Mouse (Mus musculus) left cerebral cortex, postnatal 14 days (tissue): Measurements from ENCODE around the gene Cers1. TPM values are rescaled to one million over a fixed set of nuclear protein-coding genes. Genes with fewer than 3 reads are reported as not detected.

Experiments used
- DNase-seq, 2 experiments: peaks; one replicate each; pipeline ENCODE4 v3.0.0; 2021 to 2022; ENCODE audit warnings: low spot score in 2 of 2, mixed read lengths in 1 of 2
- intact Hi-C: fragments of 180-260 bp; cut with DNase I; formaldehyde crosslinking; loops from one replicate; pipeline ENCODE4 v1.15.1; 2025
- long read RNA-seq, 2 experiments: library from polyadenylated mRNA; stranded (forward); transcript quantifications; one replicate each; pipeline ENCODE4 v2.0.0; 2021
- total RNA-seq, 2 experiments: library from RNA; stranded (reverse); gene quantifications; 2 replicates each; pipeline ENCODE4 v1.2.3; 2021

The Cers1 gene
- total RNA-seq, result 100 to 1,000 TPM; 118 to 126 TPM
- long read RNA-seq, experiment 1, transcript Cers1-203 (8 exons, 2,728 nt), result major isoform, 299 of 340 reads
- long read RNA-seq, experiment 1, partial matches to known transcripts, result 12 of 340 reads
- long read RNA-seq, experiment 1, other reads (novel, unspliced or antisense), result 29 of 340 reads
- long read RNA-seq, experiment 2, transcript Cers1-203 (8 exons, 2,728 nt), result major isoform, 310 of 362 reads
- long read RNA-seq, experiment 2, partial matches to known transcripts, result 43 of 362 reads
- long read RNA-seq, experiment 2, other reads (novel, unspliced or antisense), result 9 of 362 reads

DNA sequence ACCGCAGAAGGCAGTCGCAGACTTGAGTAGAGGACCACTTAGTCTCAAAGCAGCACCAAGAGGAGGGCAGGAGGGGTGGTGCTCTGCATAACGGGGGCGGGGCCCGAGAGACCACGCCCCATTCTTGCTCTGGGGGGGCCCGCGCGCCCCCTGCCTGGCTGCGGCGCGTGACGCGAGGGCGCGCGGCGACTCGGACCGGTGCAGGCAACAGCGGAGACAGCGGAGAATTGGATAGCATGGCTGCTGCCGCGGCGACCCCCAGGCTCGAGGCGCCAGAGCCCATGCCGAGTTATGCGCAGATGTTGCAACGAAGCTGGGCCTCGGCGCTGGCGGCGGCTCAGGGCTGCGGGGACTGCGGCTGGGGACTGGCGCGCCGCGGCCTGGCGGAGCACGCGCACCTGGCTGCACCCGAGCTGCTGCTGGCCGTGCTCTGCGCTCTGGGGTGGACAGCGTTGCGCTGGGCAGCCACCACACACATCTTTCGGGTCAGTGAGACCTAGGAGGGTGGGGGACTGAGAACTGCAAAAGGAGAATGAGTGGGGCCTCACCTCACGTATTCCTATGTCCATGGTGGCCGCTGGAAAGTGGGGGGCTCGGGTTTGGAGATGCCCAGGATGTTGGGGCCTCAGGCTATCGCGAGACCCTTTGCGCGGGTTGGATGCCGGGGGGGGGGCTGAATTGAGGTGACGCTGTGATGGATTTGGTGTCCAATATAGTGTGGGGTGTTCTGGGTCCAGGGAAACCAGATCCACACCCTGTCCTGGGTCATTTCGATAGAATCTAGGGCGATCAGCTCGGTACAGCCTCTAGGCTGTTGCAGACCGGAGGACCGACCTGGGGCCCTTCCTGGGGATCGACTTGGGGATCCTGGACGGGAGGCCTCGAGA is at the start of gene Cers1:
Gene Cers1, plus strand, starts transcription at position 152 of the 887 bp plus-strand sequence.
- intact Hi-C loops, result no loop called here
- DNase-seq, result peak; percentile 81 to 87

DNA sequence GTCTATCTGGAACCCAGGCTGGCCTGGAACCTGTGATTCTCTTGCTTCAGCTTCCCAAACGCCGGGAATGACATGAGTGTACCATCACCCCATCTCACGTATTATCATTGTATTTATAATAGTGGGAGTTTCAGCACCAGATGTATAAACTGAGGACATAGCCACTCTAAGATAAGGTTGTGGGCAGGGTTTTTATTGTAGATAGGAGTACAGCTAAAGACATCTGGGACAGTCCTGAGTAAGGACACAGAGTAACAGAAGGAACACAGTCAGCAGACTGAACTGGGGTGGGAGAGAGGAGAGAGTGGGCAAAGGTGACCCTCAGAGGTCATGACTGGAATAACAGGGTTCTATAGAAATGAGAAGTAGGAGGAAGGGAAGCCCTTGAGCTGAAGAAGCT is 47.9 kb upstream of the Cers1 start:
- intact Hi-C loops, result no loop called here
- DNase-seq, result no peak

DNA sequence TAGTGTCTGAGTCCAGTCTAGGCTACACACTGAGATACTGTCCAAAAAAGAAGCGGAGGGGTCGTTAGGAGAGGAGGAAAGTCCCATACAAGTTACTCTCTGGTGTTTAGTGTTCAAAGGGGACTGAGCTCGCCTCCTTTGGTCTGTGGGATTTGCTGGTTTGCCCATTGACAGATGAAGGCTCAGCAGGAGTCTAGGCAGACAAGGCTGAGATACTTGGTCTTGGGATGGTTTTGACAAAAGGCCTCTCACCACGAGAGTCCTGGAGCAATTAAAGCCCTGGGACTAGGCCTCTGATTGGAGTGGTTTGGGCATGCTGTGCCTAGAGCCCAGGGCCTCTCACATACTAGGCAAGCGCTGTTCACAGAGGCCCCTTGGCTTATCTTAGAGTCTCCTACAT is 47.3 kb upstream of the Cers1 start:
- intact Hi-C loops, result no loop called here
- DNase-seq, result no peak

DNA sequence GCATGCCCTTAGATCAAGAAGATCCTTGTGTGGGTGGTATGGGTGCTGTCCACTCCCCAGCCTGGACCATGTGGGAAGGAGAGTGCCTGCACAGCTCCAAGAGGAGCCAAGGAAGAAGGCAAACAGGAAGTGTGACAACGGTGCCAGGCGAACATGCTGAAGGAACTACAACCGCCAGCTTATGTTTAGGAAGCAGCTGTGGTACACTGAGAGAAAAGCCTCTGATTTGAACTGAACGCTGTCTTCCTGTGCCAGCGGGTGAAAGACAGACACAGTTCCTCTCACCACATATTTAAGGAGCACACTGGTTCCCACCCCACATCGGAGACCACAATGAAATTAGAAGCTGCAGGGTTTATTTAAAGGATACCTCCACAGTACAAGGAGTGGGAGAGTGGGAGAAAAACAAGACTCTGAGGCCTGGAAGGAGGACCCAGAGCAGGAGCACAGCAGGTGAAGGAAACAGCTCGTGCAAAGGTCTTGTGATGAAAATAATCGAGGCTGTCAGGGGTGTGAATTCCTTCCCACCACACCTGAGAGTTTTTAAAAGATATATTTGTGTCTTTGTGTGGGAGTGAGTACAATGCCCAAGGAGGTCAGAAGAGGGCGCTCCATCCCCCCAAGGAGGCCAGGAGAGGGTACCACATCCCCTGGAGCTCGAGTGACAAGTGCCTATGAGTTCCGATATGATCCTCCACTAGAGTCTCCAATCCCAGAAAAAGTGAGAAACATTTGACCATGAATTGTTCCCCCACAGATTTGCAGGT is 46.6 kb upstream of the Cers1 start:
- intact Hi-C loops, result no loop called here
- DNase-seq, result peak; percentile 50 to 75

DNA sequence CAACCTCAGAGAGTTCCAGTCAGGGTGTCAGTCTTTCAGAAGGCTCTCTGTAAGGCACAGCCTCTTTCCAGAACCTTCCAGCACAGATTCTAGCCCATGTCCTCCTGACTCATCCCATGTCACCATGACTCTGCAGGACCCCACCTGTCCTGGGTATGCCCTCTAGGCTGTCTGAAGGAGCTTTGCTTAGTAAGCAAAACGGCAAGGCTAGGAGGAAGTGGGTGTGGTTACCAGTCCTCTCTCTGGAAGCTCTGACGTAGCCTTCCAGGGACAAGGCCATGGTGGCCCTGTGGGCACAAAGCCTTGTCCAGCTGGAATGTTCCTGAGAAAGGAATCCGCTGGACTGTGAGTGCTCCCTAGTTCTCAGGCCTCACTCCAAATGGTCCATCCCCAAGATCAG is 42.6 kb upstream of the Cers1 start:
- intact Hi-C loops, result no loop called here
- DNase-seq, result no peak

DNA sequence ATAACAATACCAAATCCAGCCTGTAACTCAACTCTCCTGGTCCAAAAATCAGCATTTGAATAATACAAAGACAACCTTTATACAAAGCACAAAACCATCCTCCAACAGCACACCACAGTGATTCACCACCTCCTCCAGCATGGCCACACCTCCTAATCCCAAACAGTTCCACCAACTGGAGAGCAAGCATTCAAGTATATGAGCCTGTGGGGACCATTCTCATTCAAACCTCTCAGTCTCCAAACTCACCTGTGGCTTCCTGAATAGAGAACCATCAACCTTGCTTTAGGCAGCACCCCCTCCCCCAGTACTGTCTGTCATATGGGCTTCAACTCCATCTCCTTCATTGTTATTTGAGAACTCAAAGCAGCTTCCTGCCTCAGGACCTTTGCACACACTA is 41.2 kb upstream of the Cers1 start:
- intact Hi-C loops, result no loop called here
- DNase-seq, result no peak

GRCm38 (mm10) chr8:70276476-70276875 is 39.1 kb upstream of the Cers1 start:
- no peak for DNase-seq
- intact Hi-C loops, result no loop called here

- intact Hi-C loops, result no loop called here
- peak in 1 of 2 experiments; percentile 40 for DNase-seq
Observed at GRCm38 (mm10) chr8:70278175-70278574, 37.4 kb upstream of the Cers1 start.

DNA sequence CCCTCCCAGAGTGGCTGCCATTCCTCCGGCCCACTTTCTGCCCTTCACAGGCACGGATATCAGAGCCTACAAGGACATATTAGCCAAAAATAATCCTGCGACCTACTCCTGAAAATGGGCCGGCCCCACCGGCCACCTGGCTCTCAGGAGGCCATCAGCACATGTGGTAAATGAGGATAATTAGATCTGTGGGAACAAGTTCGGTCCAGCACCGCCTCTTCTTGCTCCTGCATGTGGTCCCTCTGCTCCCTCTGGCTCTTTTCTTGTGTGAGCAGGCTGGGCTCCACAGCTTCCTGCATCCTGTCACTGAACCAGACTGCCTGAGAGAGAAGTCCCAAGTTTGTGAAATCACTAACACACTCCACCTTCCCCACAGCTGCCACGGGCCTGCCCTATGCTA is 36.3 kb upstream of the Cers1 start:
- intact Hi-C loops, result no loop called here
- no peak for DNase-seq

DNA sequence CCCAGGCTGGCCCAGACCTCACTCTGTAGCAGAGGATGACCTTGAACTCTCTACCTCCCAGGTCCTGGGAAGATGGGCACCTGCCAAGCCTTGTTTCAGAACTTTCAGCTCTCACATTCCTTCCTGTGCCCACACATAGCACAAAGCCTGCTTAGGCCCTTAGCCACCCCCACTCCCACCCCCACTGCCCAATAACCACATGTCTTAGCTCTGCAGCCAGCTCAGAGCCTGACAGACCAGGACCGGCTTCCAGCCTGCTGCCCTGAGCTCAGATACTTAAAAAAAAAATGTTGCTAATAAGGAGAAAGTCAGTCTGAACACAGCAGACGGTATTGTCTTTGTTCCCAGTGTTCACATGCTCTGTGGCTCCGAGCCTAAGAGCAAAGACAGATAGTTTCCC is 34.6 kb upstream of the Cers1 start:
- no peak for DNase-seq
- intact Hi-C loops, result no loop called here

DNA sequence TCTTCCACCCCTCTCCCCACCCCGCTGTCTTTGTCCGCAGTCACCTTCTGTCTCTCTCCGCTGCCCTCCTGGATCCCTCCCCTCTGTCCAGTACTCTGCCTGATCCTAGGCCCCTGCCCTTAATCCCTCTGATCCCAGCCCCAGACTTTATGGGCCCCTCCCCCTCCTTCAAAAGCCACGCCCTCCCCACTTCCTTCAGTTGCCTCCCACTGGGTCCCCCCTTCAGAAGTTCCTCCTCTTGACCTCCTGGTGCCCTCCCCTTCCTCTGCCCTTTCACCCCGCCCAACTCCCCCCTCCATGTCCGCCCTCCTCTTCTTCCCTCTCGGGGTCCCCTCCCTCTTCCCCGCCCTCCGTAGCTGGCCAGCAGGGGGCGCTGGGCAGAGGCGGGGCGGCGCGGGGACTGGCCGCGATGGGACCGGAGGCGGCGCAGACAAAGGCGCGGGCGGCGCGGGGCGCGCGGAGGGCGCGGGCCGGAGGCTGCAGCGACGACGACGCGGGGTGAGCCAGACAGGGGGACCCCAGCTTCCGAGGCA is 32.9 kb upstream of the Cers1 start, which contains the start of gene Homer3:
Gene Homer3, plus strand, starts transcription at position 225 of the 533 bp plus-strand sequence.
- intact Hi-C loops, result no loop called here
- peak; percentile 60 to 72 for DNase-seq

- no peak for DNase-seq
- intact Hi-C loops, result no loop called here
Observed at GRCm38 (mm10) chr8:70283136-70284077, 32.2 kb upstream of the Cers1 start.

GRCm38 (mm10) chr8:70284421-70284820 is 31.2 kb upstream of the Cers1 start:
- DNase-seq, result no peak
- intact Hi-C loops, result no loop called here

DNA sequence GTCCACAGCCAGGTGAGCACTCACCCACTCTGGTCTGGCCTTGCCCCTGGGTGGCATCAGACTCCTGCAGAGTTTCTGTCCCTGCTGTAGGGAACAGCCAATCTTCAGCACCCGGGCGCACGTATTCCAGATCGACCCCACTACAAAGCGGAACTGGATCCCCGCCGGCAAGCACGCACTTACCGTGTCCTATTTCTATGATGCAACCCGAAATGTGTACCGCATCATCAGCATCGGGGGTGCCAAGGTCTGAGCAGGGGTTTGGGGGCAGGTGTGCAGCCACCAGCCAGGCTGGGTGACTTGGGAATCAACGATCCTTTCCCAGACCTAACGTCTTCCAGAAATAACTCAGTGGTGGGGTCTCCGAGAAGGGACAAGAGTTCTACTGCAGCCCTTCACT is 30.3 kb upstream of the Cers1 start:
- DNase-seq, result no peak
- intact Hi-C loops, result no loop called here

DNA sequence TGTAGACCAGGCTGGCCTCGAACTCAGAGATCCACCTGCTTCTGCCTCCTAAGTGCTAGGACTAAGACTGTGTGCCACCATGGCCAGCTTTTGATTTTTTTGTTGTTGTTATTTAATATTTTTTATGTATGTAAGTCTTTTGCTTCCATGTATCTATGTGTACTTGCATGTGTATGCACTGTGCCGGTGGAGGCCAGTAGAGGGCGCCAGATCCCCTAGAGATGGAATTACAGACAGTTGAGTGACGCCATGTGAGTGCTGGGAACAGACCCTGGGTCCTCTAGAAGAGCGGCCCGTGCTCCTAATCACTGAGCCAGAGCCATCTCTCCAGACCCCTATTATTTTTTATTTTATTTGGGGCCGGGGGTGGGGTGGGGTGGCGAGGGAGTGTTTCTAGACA is 28.8 kb upstream of the Cers1 start:
- intact Hi-C loops, result no loop called here
- DNase-seq, result no peak

GRCm38 (mm10) chr8:70293988-70294405 is 21.6 kb upstream of the Cers1 start:
- DNase-seq, result no peak
- intact Hi-C loops, result no loop called here

DNA sequence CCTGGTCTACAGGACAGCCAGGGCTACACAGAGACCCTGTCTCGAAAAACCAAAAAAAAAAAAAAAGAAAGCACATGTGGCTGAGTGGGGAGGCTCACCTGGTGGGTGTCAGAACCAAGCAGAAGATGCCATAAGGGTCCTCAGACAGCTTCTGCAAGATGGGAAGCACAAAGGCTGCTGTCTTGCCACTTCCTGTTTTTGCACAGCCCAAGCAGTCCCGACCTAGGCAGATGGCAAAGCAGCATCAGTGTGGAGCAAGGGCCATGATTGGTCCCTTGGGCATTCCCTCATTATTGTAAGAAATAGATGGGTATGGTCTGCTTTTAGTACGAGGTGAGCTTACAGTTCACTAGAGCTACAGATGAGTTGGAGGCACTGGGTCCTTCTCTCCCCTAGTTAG is 14.7 kb upstream of the Cers1 start:
- no peak for DNase-seq
- intact Hi-C loops, result no loop called here

DNA sequence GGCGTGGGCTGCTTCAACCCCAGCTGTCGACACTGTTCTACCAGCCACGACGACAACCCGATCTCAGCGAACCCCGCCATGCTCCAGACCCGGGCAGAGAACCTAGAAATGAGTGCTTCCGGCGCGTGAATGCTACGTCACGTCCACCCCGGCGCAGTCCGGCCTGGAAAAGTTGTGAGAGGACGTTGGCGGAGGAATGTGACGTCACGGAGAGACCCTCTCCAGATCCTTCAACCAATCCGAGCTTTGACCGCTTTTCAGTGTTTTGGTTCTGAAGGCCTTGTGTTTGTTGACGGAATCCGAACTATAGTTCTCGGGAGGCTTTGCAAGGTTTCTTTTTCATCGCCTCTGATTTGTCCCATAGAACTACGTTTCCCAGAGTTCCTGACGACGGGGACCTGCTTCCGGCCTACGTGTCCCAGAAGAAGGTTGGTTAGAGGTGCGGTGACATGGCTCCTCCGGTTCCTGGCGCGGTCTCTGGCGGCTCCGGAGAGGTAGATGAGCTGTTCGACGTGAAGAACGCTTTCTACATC is 13.2 kb upstream of the Cers1 start, which contains the start of the genes Ddx49 and Cope:
Gene Ddx49, minus strand, starts transcription at position 132 of the 533 bp plus-strand sequence.
Gene Cope, plus strand, starts transcription at position 161 of the 533 bp plus-strand sequence.
- intact Hi-C loops, result no loop called here
- DNase-seq, result peak; percentile 94 to 96
